Mouse (Mus musculus) B cell, adult (primary cell): ENCODE results near the gene Crebrf. TPM values are rescaled to one million over a fixed set of nuclear protein-coding genes. Genes with fewer than 3 reads are reported as not detected.

Source experiments
- total RNA-seq: library from RNA; stranded (reverse); gene quantifications from 4 replicates; pipeline ENCODE4 v1.2.4, GENCODE M21; 2023; ENCODE audit not compliant: inconsistent age

Gene Crebrf
- total RNA-seq = 114 to 129 TPM (median 121 TPM) in 4 replicates

GRCm38 (mm10) chr17:26715271-26715758, at the start of gene Crebrf:
Gene Crebrf, plus strand, starts transcription at chr17:26715650.

GRCm38 (mm10) chr17:26780750-26781571, 65.5 kb downstream of the Crebrf start, which contains the start of gene Bnip1:
Gene Bnip1, plus strand, starts transcription at chr17:26781066.

Other genes with a start within 250 kb of the Crebrf start
- 41.0 to 46.0 TPM (median 44.5 TPM) in 4 replicates for gene Ergic1, start 154.2 kb upstream of the Crebrf start, total RNA-seq
- gene Dusp1, start 153.5 kb upstream of the Crebrf start, total RNA-seq = 675 to 870 TPM (median 790 TPM) in 4 replicates
- gene Atp6v0e, start 52.4 kb upstream of the Crebrf start, total RNA-seq = 114 to 137 TPM (median 133 TPM) in 4 replicates
- gene Bnip1, start 65.4 kb downstream of the Crebrf start, total RNA-seq = 41.7 to 57.4 TPM (median 48.1 TPM) in 4 replicates
- gene Nkx2-5, start 129.4 kb downstream of the Crebrf start, total RNA-seq = not detected in 4 replicates
- 6.7 to 9.9 TPM (median 7.9 TPM) in 4 replicates for gene Kifc5b, start 201.4 kb downstream of the Crebrf start, total RNA-seq
- gene Phf1, start 217.4 kb downstream of the Crebrf start, total RNA-seq = 106 to 114 TPM (median 113 TPM) in 4 replicates
- 67.3 to 81.8 TPM (median 75.7 TPM) in 4 replicates for gene Cuta, start 223.9 kb downstream of the Crebrf start, total RNA-seq
- gene Syngap1, start 225.6 kb downstream of the Crebrf start, total RNA-seq = 1.8 to 3.7 TPM (median 3.0 TPM) in 4 replicates